Mouse (Mus musculus): Measurements from ENCODE around the gene Mael. TPM values are rescaled to one million over a fixed set of nuclear protein-coding genes. Genes with fewer than 3 reads are reported as not detected.

Gene Mael
- polyA plus RNA-seq (2016; fragmentation: Nextera tagmentation; extraction: Ambion mirVana) = 0.11 TPM in 1 of 2 replicates, not detected in the other

- WGBS = 84% methylated on average over 53 of the region's 53 CpGs
- Histone ChIP-seq H3K9me3 (replicated peaks) (peaks cover 8% of the 10 kb centered on the region; the same call in 1 of the 2 replicates), H3K4me1 (0 out of 2 replicates have a peak, but pooled peaks cover 3% of the 10 kb centered on the region), H3K27me3 (ENCODE audit: low read depth, poor library complexity, severe bottlenecking) (no peaks in the 10 kb centered on the region), H3K4me3 (no peak within 1 kb of the TSS), H3K27ac (no peak within 1 kb of the TSS), H3K36me3 (0 out of 2 replicates have a peak, but pooled peaks cover 6% of the 10 kb centered on the region)
- DNase-seq (ENCODE audit: low spot score) = no peak
These were observed at the start of gene Mael for GRCm38 (mm10) chr1:166238315-166238969. Gene Mael (minus strand): TSS chr1:166238747.

DNA sequence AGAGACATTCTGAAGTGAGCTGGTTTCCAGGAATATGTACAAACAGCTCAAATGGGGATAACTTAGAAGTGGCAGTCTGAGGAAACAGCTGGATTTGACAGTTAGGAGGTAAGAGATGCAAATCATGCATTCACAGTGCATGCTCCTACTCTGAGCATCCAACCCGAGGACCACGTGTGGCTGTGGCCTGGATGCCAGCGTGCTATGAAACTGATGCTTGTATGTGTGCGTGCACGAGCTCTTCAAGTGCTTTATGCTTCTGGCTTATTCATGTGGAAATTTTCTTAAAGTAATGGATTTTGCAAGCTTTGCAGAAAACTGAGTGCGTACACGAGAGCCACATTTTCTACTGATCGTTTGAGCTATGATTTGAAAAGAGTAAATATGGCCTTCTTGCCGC lies 47.7 kb upstream of the Mael start:
- Histone ChIP-seq H3K4me3 (no peak overlapping the region), H3K9me3 (replicated peaks) (no peaks in the 10 kb centered on the region), H3K36me3 (no peaks in the 10 kb centered on the region), H3K4me1 (peaks cover 32% of the 10 kb centered on the region), H3K27me3 (ENCODE audit: low read depth, poor library complexity, severe bottlenecking) (no peaks in the 10 kb centered on the region), H3K27ac (no peak overlapping the region)
- no peak for DNase-seq (ENCODE audit: low spot score)
- WGBS = 90% methylated on average over 9 of the region's 9 CpGs

- peaks cover 50% of the 10 kb centered on the region for H3K4me1 ChIP-seq
- DNase-seq (ENCODE audit: low spot score) = no peak
- no peak overlapping the region for H3K4me3 ChIP-seq
- H3K27ac ChIP-seq = no peak overlapping the region
- no peaks in the 10 kb centered on the region for H3K36me3 ChIP-seq
- no peaks in the 10 kb centered on the region for H3K9me3 ChIP-seq (replicated peaks)
- 85% methylated on average over 8 of the region's 8 CpGs for WGBS
- H3K27me3 ChIP-seq (ENCODE audit: low read depth, poor library complexity, severe bottlenecking) = no peaks in the 10 kb centered on the region
These were observed 45.8 kb upstream of the Mael start for GRCm38 (mm10) chr1:166284390-166284789.

DNA sequence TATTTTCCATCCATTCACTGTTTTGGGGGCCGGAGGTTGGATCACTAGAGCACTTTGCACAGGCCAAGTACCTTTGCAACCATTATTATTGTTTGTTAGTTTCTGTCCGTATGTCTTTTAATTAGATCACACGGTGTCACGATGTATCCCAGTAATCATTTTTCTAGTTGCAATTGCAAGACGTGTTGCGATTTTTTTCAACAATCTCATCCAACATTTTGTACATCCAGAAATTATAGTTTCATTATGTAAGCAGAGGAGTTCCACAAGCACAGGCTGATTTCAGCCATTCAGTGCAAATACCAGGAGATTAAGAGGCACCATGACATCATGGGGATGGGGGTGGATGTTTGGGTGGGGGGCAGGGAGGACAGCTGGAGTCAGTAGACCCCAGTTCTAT lies 44.9 kb upstream of the Mael start:
- Histone ChIP-seq H3K27ac (peak overlapping the region; percentile 86), H3K36me3 (no peaks in the 10 kb centered on the region), H3K27me3 (ENCODE audit: low read depth, poor library complexity, severe bottlenecking) (no peaks in the 10 kb centered on the region), H3K4me1 (peaks cover 58% of the 10 kb centered on the region), H3K4me3 (no peak overlapping the region), H3K9me3 (replicated peaks) (no peaks in the 10 kb centered on the region)
- 95% methylated on average over 6 of the region's 6 CpGs for WGBS
- DNase-seq (ENCODE audit: low spot score) = no peak

- peak overlapping the region; percentile 42 for H3K4me3 ChIP-seq
- 7% methylated on average over 22 of the region's 22 CpGs for WGBS
- peaks cover 58% of the 10 kb centered on the region for H3K4me1 ChIP-seq
These were observed 44.2 kb upstream of the Mael start for GRCm38 (mm10) chr1:166282597-166283210.

GRCm38 (mm10) chr1:166281836-166282235 lies 43.3 kb upstream of the Mael start:
- Histone ChIP-seq H3K27ac (peak overlapping the region; percentile 86), H3K36me3 (no peaks in the 10 kb centered on the region), H3K4me3 (no peak overlapping the region), H3K27me3 (ENCODE audit: low read depth, poor library complexity, severe bottlenecking) (no peaks in the 10 kb centered on the region), H3K4me1 (peaks cover 58% of the 10 kb centered on the region), H3K9me3 (replicated peaks) (no peaks in the 10 kb centered on the region)
- WGBS = 45% methylated on average over 3 of the region's 3 CpGs
- DNase-seq (ENCODE audit: low spot score) = no peak

More at GRCm38 (mm10) chr1:166282597-166283210, 44.2 kb upstream of the Mael start:
- Histone ChIP-seq H3K36me3 (no peaks in the 10 kb centered on the region), H3K9me3 (replicated peaks) (no peaks in the 10 kb centered on the region), H3K27me3 (ENCODE audit: low read depth, poor library complexity, severe bottlenecking) (no peaks in the 10 kb centered on the region), H3K27ac (peak overlapping the region; percentile 86)
- peak; percentile 93 for DNase-seq (ENCODE audit: low spot score)

DNA sequence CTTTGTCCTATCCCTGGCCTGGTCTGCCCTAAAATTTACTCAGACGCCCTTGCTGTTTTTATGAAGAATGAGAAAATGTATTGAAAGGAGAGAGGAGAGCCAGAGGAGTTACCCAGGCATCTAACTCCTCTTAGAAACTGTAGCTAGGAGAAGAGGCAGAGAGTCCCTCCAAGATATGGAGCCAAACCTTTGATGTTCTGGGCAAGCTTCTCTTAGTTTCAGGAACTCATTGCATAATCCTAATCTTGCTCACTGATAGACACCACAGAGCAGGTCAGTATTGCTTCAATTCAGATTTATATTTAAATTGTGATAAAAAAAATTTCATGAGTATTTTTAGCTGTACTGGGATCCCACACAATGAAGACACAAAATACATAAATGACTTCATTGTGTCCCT lies 42.7 kb upstream of the Mael start:
- Histone ChIP-seq H3K36me3 (no peaks in the 10 kb centered on the region), H3K27me3 (ENCODE audit: low read depth, poor library complexity, severe bottlenecking) (no peaks in the 10 kb centered on the region), H3K4me3 (no peak overlapping the region), H3K4me1 (peaks cover 58% of the 10 kb centered on the region), H3K27ac (peak overlapping the region; percentile 85), H3K9me3 (replicated peaks) (no peaks in the 10 kb centered on the region)
- no peak for DNase-seq (ENCODE audit: low spot score)
- WGBS = 37% methylated on average over 1 of the region's 1 CpGs

DNA sequence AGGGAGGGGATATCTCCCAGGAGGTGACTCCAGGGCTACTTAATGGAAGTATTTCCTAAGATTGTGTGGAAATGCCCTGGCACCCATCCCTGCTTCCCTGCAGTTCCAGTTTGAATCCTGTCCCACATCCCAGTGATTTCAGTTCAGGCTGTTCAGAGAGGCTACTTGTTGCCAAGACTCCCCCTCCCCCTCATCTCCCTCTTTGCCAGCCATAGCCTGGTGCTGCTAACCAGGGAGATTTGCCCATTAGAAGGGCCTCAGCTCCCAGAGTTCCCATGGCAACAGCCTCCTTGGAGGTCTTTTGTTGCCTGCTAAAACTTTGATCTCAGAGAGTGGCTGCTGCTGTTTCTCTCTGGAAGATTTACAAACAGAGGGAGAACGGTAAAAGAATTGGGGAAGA lies 42.0 kb upstream of the Mael start:
- peak overlapping the region; percentile 85 for H3K27ac ChIP-seq
- WGBS = 5% methylated on average over 1 of the region's 1 CpGs
- H3K4me3 ChIP-seq = 0 out of 2 replicates have a peak overlapping the region, but pooled peaks have one; percentile 12
- DNase-seq (ENCODE audit: low spot score) = peak; percentile 65
- H3K36me3 ChIP-seq = no peaks in the 10 kb centered on the region
- no peaks in the 10 kb centered on the region for H3K27me3 ChIP-seq (ENCODE audit: low read depth, poor library complexity, severe bottlenecking)
- H3K9me3 ChIP-seq (replicated peaks) = no peaks in the 10 kb centered on the region
- H3K4me1 ChIP-seq = peaks cover 58% of the 10 kb centered on the region

- Histone ChIP-seq H3K4me1 (peaks cover 58% of the 10 kb centered on the region), H3K27ac (peak overlapping the region; percentile 85), H3K27me3 (ENCODE audit: low read depth, poor library complexity, severe bottlenecking) (no peaks in the 10 kb centered on the region), H3K4me3 (no peak overlapping the region), H3K36me3 (no peaks in the 10 kb centered on the region), H3K9me3 (replicated peaks) (no peaks in the 10 kb centered on the region)
- WGBS = 37% methylated on average over 9 of the region's 9 CpGs
- DNase-seq (ENCODE audit: low spot score) = no peak
These were observed 41.1 kb upstream of the Mael start for GRCm38 (mm10) chr1:166279580-166280206.

DNA sequence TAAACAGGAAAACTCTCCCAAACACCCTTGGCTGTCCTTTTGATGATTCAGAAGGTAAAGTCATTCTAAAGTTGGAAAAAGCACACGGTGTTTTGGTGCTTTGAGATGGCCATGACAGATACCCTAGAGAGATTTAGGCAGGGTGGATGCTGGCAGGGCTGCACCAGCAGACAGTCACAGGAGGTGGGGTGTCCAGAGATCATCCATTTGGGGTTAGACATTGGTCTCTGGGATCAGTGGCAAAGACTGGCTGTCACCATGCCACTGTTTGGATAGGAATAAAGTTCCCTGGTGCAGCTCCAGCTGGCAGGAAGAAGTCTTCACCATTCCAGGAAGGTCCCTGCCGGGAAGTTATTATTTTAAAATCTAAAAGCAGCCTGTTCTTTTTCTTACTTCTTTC lies 40.2 kb upstream of the Mael start:
- DNase-seq (ENCODE audit: low spot score) = no peak
- Histone ChIP-seq H3K9me3 (replicated peaks) (no peaks in the 10 kb centered on the region), H3K27ac (no peak overlapping the region), H3K27me3 (ENCODE audit: low read depth, poor library complexity, severe bottlenecking) (no peaks in the 10 kb centered on the region), H3K4me1 (peaks cover 52% of the 10 kb centered on the region), H3K4me3 (no peak overlapping the region), H3K36me3 (no peaks in the 10 kb centered on the region)
- 71% methylated on average over 2 of the region's 2 CpGs for WGBS

GRCm38 (mm10) chr1:166268218-166268617 lies 29.7 kb upstream of the Mael start:
- DNase-seq (ENCODE audit: low spot score) = no peak
- Histone ChIP-seq H3K4me3 (no peak overlapping the region), H3K27me3 (ENCODE audit: low read depth, poor library complexity, severe bottlenecking) (no peaks in the 10 kb centered on the region), H3K27ac (no peak overlapping the region), H3K4me1 (no peaks in the 10 kb centered on the region), H3K9me3 (replicated peaks) (no peaks in the 10 kb centered on the region), H3K36me3 (peaks cover 2% of the 10 kb centered on the region; the same call in 1 of the 2 replicates)
- 95% methylated on average over 5 of the region's 5 CpGs for WGBS

- 96% methylated on average over 9 of the region's 9 CpGs for WGBS
- Histone ChIP-seq H3K9me3 (replicated peaks) (no peaks in the 10 kb centered on the region), H3K27ac (no peak overlapping the region), H3K4me1 (no peaks in the 10 kb centered on the region), H3K4me3 (no peak overlapping the region), H3K36me3 (peaks cover 2% of the 10 kb centered on the region; the same call in 1 of the 2 replicates), H3K27me3 (ENCODE audit: low read depth, poor library complexity, severe bottlenecking) (no peaks in the 10 kb centered on the region)
- DNase-seq (ENCODE audit: low spot score) = no peak
These were observed 28.4 kb upstream of the Mael start for GRCm38 (mm10) chr1:166266918-166267317.
